Mouse (Mus musculus) mouse embryonic stem cell (cell line): ENCODE results near the gene Thumpd3.

ENCODE experiments used
- in situ Hi-C, 2 experiments: fragments of 300-500 bp; cut with MboI; formaldehyde crosslinking; loops; 1 replicate in 1 of 2; 3 replicates in 1 of 2; pipeline ENCODE4 v1.14.3; 2019 to 2020; ENCODE audit warnings: low sequenced_read_pairs in 2 of 2, low pct_unique_long_range_greater_than_20kb in 1 of 2, mixed read lengths in 1 of 2; ENCODE audit not compliant: unreplicated experiment in 1 of 2

Gene Thumpd3

DNA sequence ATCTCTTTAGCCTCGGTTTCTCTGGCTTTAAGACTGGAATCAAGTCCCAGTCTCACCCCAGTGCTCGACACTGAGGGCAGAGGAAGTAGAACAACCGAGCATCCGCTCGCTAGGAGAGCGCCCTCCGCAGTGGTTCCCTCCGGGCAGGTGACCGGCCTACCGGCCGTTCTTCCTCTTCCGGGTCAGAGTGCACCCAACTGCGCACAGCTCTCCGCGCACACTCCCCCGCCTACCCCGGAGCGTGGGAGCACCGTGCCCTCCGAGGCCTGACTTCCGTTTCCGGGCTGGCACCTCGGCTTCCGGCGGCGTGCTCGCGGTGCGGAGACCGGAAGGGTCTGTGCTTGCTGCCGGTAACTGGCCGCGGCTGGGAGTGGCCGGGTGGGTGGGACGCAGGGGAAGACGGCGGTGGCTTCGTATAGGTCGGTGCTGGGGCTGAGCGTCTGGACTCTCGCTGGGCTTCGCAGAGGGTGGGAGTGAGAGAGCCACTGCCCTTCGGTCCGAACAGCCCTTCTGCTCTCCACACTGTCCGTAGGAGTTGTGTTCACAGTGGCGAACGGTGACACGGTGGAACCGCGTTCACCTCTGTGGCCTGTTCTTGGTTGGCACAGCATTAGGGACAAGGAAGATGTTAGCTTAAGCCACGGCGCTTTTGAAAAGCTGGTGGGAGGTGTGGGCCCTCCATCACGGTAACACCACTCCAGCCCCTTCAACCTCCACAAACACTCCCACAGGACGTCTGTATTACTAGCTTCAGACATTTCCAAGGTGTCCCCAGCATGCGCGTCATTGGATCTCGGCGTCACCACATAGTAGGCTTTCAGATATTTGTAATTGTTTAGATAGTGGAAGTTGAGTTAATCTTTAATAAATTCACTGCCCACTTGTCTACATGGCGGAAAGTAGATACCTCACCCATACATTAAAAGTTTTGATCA is at the start of gene Thumpd3:
Thumpd3 (plus strand) TSS at position 185 of the 935 bp plus-strand sequence.
- in situ Hi-C loops = no loop called here

- in situ Hi-C loops = no loop called here
Measured at GRCm38 (mm10) chr6:112999199-112999598, 46.8 kb upstream of the Thumpd3 start.

- in situ Hi-C loops = loop anchor here in 1 of 2 experiments (10.0 kb wide), 1 partner anchor 286 kb away; no protein-coding TSS in a partner anchor
Measured at GRCm38 (mm10) chr6:113000666-113001287, 45.2 kb upstream of the Thumpd3 start.

GRCm38 (mm10) chr6:113001719-113002118 is 44.3 kb upstream of the Thumpd3 start:
- in situ Hi-C loops = loop anchor here in 1 of 2 experiments (10.0 kb wide), 1 partner anchor 287 kb away; no protein-coding TSS in a partner anchor

DNA sequence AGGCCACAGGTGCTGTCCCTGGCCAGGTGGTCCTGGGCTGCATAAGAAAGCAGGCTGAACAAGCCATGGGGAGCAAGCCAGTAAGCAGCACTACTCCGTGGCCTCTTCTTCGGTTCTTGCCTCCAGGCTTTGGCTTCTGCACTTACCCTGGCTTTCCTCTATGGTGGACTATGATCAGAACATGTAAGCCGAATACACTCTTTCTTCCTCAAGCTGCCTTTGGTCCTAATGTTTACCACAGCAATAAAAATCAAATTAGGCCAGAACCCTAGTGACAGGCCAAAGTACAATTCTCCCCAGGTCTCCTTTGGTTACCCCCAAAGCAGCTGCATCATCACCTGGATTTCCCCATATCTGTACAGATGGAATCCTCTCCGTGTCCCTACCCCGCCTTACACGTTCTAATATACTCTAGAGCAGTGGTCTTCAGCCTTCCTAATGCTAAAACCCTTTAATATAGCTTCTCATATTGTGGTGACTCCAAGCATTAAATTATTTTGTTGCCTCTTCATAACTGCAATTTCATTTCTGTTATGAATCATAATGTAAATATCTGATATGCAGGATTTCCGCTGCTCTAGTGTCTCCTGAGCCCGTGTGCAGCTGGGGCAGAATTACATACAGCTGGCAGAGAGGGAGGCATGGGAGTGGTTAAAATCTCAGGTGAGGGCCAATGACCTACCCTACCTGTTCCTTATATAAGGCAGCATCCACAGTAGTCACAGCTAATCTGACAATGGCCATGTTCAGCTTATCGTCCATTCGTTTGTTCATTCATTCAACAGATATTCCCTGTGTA is 42.5 kb upstream of the Thumpd3 start:
- in situ Hi-C loops = loop anchor here in 1 of 2 experiments (10.0 kb wide), 1 partner anchor 289 kb away; no protein-coding TSS in a partner anchor

- in situ Hi-C loops = loop anchor here in 1 of 2 experiments (10.0 kb wide), 1 partner anchor 292 kb away; no protein-coding TSS in a partner anchor
Measured at GRCm38 (mm10) chr6:113006833-113007232, 39.2 kb upstream of the Thumpd3 start.

GRCm38 (mm10) chr6:113011886-113012285 is 34.1 kb upstream of the Thumpd3 start:
- in situ Hi-C loops = no loop called here

- in situ Hi-C loops = no loop called here
Measured at GRCm38 (mm10) chr6:113012495-113012941, 33.5 kb upstream of the Thumpd3 start.

DNA sequence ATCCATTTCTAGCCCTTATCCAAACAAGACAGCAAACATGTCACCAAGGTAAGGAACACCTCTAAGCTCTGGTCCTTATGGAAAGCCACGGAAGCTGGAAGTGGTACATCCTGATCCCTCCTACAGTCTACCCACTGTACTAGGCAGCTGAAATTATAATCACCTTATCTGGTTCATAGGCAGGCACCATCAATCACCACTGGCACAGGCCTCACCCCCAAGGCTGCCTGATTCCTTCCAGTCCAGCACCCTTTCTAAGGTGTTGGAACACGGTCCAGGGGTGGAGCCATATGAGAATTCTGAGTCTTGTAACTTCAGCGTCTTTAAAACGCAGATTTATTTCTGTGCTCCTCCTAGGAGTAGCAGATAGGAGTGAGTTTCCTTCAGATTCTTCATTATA is 32.5 kb upstream of the Thumpd3 start:
- in situ Hi-C loops = no loop called here

DNA sequence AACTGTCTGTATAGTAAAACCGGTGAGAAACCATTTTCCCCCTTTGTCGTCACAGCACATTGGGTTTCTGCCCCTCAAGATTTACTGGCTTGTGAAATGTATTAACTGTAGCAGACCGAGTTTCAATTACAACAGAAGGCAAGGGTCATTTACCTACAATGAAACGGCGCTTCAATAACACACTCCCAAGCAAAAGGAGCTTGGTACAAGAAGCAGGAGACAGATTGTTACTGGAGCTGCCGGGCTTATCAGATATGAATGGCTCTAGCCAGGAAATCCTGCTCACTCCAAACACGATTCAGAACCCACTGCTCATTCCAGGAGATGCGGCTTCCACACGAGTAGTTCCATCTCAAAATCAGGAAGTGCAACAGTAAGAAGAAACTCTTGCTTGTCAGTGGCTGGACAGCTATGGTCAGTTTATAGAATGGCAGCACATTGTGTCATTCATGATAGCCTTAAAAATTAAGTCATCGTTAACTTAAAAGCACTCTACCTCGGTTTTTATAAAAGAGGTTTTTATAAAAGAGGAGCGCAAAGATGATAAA is 28.5 kb upstream of the Thumpd3 start:
- in situ Hi-C loops = no loop called here

DNA sequence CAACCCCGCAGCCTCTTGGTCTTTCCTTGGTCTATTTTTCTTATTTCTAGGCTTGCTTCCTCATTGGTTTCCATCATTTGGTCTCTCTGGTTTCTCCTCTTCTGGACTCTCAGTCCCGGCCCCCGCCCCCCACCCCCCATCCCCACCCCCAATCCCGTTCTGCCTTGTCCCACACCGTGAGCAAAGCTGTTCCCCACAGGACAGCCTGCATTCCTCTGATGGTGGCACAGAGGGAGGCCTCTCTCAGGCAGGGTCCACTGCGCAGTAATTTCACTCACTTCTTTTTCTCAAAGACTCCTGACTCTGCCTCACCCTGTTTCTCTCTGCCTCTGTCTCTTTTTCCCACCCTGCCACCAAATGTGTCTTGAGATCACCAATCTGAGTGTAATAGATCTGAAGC is 27.9 kb upstream of the Thumpd3 start:
- in situ Hi-C loops = no loop called here

DNA sequence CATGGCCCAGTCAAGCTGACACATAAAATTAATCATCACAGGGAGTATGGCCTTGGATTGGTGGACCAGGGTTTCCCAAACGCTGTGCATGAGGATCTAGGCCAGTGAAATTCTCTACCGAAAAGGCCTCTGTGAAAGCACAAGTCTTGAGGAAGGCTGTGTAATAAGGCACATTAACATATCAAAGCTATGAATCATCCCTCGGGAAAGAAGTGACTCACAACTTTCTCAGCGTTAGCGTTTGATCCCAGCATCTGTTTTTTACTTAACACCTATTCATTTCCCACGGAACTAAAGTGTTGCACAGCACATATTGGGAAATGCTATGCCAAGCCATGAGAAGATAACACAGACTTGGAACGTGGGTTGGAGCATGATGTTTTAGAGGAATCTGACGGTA is 21.2 kb upstream of the Thumpd3 start:
- in situ Hi-C loops = no loop called here

DNA sequence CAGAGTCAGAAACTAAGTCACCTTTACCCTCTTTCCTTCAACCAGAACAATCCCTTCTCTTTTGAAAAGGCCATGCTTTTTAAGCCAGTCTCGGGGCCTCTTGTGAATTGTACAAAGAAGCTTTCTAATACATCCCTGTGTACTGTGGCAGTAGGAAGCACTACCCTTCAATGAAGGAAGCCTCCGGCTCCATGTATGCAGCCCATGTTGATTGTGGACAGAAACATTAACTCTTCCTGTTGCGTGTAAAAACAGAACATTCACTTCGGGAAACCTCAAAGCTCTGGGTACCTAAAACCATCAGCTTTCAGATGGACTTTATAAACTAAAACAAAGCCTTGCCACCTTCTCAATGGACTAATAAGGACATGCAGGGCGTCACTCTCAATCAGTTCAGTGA is 20.3 kb upstream of the Thumpd3 start:
- in situ Hi-C loops = no loop called here

GRCm38 (mm10) chr6:113027446-113027845 is 18.6 kb upstream of the Thumpd3 start:
- in situ Hi-C loops = no loop called here

- in situ Hi-C loops = no loop called here
Measured at GRCm38 (mm10) chr6:113029006-113029405, 17.0 kb upstream of the Thumpd3 start.

DNA sequence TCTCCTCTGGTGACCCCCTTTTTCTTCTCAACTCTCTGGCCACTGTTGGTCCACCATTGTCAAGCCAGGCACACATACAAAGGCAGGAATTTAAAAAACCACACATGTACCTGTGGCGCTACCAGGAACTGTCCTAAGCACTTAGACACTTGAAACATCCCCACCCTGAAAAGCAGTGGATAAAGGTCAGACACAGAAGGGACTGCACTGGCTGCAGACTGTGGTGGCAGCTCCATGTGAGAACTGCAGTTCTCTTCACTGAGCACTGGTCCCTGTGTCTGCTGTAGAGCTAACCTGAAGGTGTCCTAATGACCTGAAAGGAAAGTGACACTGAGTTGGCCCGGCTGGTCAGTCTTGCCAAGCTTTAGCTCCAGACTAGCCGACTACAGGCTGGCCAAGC is 15.5 kb upstream of the Thumpd3 start:
- in situ Hi-C loops = no loop called here

- in situ Hi-C loops = no loop called here
Measured at GRCm38 (mm10) chr6:113030970-113031660, 14.9 kb upstream of the Thumpd3 start.

DNA sequence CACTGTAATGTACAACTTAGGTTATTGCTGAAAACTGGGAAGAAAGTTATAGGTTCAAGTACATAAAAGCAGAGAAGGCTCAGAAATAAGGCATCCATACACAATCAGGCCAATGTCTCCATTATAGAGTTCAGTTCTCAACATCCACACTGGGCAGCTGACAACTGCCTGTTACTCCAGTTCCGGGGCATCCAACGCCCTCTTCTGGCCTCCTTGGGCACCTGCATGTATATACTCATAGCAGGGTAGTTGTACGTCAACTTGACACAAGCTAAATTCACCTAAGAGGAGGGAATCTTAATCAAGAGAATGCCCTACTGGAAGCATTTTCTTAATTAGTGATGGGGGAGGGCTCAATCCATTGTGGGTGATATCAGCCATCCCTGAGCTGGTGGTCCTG is 13.9 kb upstream of the Thumpd3 start:
- in situ Hi-C loops = no loop called here
